Mouse (Mus musculus) embryonic facial prominence, embryonic 10.5 days (tissue): ENCODE measurements at regions not wholly inside any gene's neighbourhood (a gene's known extent, or its start where the extent isn't known, plus 50 kb on each side); places are given as distances from the start of the nearest gene placed in this dataset.

ENCODE experiments used
- DNase-seq: peaks from one replicate; pipeline ENCODE4 v3.0.0-alpha.2; 2017; ENCODE audit warnings: low spot score
- H3K27ac ChIP-seq: fragments of 300-500 bp; sonication (generic); replicated peaks from 2 replicates; pipeline ENCODE4 v1.5.1; 2016; ENCODE audit warnings: mild to moderate bottlenecking
- H3K27me3 ChIP-seq: fragments of 300-500 bp; sonication (generic); replicated peaks from 2 replicates; pipeline ENCODE4 v1.6.1; 2016; ENCODE audit warnings: low read depth, mild to moderate bottlenecking; ENCODE audit not compliant: poor library complexity, severe bottlenecking
- H3K36me3 ChIP-seq: fragments of 300-500 bp; sonication (generic); replicated peaks from 2 replicates; pipeline ENCODE4 v1.6.1; 2016; ENCODE audit warnings: mild to moderate bottlenecking, moderate library complexity
- H3K4me1 ChIP-seq: fragments of 300-500 bp; sonication (generic); 2 replicates; pipeline ENCODE4 v1.6.1; 2016
- H3K4me3 ChIP-seq: fragments of 300-500 bp; sonication (generic); 2 replicates; pipeline ENCODE4 v1.5.1; 2016; ENCODE audit warnings: mild to moderate bottlenecking, moderate library complexity
- H3K9me3 ChIP-seq: fragments of 300-500 bp; sonication (generic); 2 replicates; pipeline ENCODE4 v1.6.1; 2016; ENCODE audit warnings: mild to moderate bottlenecking
- WGBS: fragments of 180-500 bp; shearing (Covaris S2); methylation state at CpG from one replicate; pipeline ENCODE4 v1.1.7; 2016; 5-methylcytosine and 5-hydroxymethylcytosine counted together

DNA sequence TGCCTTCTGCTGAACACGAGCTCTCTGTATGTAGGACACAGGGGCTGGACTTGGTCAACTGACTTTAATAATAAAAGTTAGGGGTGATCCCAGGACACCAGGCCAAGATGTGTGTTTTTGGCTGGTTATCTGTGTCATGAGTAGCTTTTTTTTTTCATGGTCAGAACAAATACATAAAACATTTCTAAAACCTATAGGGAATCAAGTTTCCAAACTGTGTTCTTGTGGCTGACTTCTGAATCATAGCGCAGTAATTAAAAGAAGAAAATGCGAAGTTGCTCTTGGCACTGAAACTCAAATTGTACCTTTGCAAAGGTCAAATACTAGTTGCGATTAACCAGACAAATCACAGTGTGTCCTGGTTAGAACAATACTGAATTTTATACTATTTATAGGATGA is 189.5 kb upstream of the Maf start:
- H3K27me3 ChIP-seq: no peaks in the 10 kb centered on the region
- H3K9me3 ChIP-seq: no peaks in the 10 kb centered on the region
- no peaks in the 10 kb centered on the region for H3K36me3 ChIP-seq
- H3K4me3 ChIP-seq: no peak overlapping the region
- 89% methylated on average over 4 of the region's 4 CpGs for WGBS
- H3K4me1 ChIP-seq: no peaks in the 10 kb centered on the region
- no peak for DNase-seq
- no peak overlapping the region for H3K27ac ChIP-seq

DNA sequence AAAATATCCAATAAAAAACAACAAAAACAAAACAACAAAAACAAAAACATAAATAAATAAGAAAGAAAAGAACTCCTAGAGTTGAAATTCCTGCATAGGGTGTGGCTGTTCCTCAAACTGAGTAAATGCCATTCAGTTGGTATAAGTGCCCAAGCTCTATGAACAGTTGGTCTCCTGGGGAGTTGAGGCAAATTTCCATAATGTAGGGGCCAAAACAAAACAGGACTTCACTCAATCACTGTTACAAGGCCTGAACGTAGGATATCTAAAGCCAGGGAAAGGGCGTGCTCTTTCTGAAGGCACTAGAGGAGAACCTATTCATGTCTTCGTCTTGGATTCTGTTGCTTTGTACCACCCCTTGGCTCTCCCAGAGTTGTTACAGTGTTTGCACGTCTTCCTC is 188.5 kb upstream of the Maf start:
- H3K4me1 ChIP-seq: no peaks in the 10 kb centered on the region
- H3K4me3 ChIP-seq: no peak overlapping the region
- H3K36me3 ChIP-seq: no peaks in the 10 kb centered on the region
- no peaks in the 10 kb centered on the region for H3K9me3 ChIP-seq
- no peak overlapping the region for H3K27ac ChIP-seq
- no peak for DNase-seq
- no peaks in the 10 kb centered on the region for H3K27me3 ChIP-seq
- 83% methylated on average over 4 of the region's 4 CpGs for WGBS

GRCm38 (mm10) chr8:115888278-115888677 is 180.7 kb upstream of the Maf start:
- 81% methylated on average over 4 of the region's 4 CpGs for WGBS
- Histone ChIP-seq H3K4me1 (no peaks in the 10 kb centered on the region), H3K9me3 (no peaks in the 10 kb centered on the region), H3K27me3 (no peaks in the 10 kb centered on the region), H3K4me3 (no peak overlapping the region), H3K27ac (no peak overlapping the region), H3K36me3 (no peaks in the 10 kb centered on the region)
- DNase-seq: no peak

DNA sequence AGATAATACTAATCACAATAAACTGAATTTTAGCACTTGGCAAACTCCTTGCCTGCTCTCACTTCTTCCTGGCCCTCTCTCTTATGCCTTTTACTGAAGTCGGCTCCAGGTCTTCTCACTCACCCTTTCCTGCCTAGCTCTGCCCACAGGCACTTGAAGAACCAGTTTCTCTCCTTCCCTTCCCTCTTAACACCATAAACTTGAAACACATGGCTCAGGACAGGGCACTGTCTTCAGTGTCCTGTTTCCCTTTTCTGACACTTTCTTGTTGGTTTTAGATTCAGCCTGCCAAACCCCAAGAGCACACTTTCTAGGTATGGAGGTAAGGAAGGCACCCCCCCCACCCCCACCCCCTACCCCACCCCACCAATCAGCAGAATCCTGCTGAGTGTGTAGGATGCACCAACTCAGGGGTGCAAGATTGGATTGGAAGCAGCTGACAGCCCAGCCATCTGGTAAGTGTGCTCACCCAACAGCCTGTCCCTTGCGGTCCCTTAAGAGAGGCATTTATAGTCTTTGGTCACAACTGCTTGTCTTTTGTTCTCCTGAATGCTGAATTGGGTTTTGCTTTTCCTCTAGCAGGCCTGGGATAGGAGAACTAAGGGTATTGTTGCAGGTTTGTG is 177.6 kb upstream of the Maf start:
- Histone ChIP-seq H3K27ac (no peak overlapping the region), H3K4me1 (no peaks in the 10 kb centered on the region), H3K36me3 (no peaks in the 10 kb centered on the region), H3K27me3 (no peaks in the 10 kb centered on the region), H3K4me3 (no peak overlapping the region), H3K9me3 (no peaks in the 10 kb centered on the region)
- DNase-seq: no peak
- WGBS: 57% methylated on average over 2 of the region's 2 CpGs

DNA sequence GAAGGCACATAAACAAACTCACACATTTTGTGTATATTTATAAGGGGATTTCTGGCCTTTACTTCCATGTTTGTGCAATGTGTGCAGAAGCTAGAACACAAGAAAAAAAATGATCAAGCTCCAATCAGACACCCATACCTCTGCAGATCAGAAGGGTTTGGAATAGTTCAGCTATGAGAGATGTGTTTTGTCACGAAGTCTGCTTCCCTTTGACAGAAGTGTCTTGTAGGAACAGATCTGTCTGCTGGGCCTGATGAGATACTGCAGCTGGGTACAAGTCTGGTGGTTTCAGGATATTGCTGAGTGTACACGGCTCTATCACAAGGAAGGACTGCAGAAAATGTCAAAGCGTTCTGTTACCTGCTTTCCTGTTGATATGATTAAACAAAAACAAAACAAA is 176.2 kb upstream of the Maf start:
- no peak overlapping the region for H3K4me3 ChIP-seq
- no peaks in the 10 kb centered on the region for H3K4me1 ChIP-seq
- no peaks in the 10 kb centered on the region for H3K36me3 ChIP-seq
- H3K9me3 ChIP-seq: no peaks in the 10 kb centered on the region
- H3K27me3 ChIP-seq: no peaks in the 10 kb centered on the region
- DNase-seq: no peak
- H3K27ac ChIP-seq: no peak overlapping the region
- WGBS: 81% methylated on average over 3 of the region's 3 CpGs

GRCm38 (mm10) chr8:115881881-115882280 is 174.3 kb upstream of the Maf start:
- 89% methylated on average over 8 of the region's 8 CpGs for WGBS

DNA sequence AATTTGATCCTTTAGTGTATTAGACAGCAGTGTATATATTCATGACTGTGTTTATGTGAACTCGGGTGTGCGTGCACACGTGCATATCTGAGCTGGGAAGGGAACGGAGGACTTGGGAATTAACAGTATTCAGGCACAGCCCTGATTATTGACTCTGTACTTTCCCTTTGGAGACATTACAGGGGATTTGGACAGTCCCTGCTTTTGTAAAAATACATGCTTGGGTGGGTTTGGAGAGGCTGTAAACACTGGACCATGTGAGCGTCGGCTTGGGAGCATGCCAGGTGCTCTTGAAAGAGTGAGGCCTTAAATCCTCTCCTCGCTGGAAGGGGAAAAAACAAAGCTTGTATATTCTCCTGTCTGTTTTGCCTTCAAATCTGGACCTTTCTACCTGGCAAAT is 167.2 kb upstream of the Maf start:
- 80% methylated on average over 7 of the region's 7 CpGs for WGBS
- H3K36me3 ChIP-seq: no peaks in the 10 kb centered on the region
- H3K27me3 ChIP-seq: no peaks in the 10 kb centered on the region
- peaks cover 9% of the 10 kb centered on the region; the same call in 1 of the 2 replicates for H3K4me1 ChIP-seq
- H3K27ac ChIP-seq: no peak overlapping the region
- no peak for DNase-seq
- H3K4me3 ChIP-seq: no peak overlapping the region
- no peaks in the 10 kb centered on the region for H3K9me3 ChIP-seq

More at GRCm38 (mm10) chr8:115881881-115882280, 174.3 kb upstream of the Maf start:
- Histone ChIP-seq H3K27ac (no peak overlapping the region), H3K4me1 (no peaks in the 10 kb centered on the region), H3K9me3 (no peaks in the 10 kb centered on the region), H3K36me3 (no peaks in the 10 kb centered on the region), H3K4me3 (no peak overlapping the region), H3K27me3 (no peaks in the 10 kb centered on the region)
- no peak for DNase-seq

DNA sequence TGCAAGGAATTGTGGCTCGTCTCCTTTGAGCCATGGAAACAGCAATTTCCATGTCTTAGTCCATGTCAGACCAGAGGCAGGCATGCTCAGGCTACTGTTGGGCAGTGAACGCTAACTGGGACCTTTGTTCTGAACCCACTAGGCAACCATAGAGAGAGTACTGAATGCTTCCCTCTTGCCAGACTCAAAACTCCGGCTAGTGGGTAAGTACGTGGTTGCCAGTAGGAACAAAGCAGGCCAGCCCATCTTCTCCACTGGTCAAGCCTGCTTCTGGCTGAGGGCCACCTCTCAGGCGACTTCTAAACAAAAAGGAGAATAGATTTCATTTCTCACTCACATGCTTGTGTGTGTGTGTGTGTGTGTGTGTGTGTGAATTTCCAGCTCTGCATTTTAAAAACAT is 163.8 kb upstream of the Maf start:
- Histone ChIP-seq H3K27ac (no peak overlapping the region), H3K9me3 (no peaks in the 10 kb centered on the region), H3K27me3 (no peaks in the 10 kb centered on the region), H3K4me1 (peaks cover 9% of the 10 kb centered on the region; the same call in 1 of the 2 replicates), H3K36me3 (no peaks in the 10 kb centered on the region), H3K4me3 (no peak overlapping the region)
- WGBS: 71% methylated on average over 5 of the region's 5 CpGs
- DNase-seq: no peak

DNA sequence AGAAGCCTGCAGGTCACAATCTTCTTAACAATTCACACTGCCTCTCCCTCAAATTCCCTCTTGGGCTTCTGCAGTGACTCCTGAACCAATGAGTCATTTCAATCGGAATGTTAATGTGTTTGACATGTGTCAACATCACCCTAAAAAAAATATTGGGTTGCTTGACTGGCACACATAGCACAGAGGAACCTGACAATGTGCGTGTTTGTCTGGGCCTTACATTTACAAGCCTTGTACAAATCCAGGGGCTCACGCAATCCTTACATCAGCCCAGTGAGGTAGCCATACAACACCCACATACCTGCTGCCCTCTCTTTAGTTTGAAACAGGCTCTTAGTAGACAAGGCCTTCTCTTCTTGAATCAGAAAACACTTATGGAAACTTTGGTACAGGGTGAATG is 153.8 kb upstream of the Maf start:
- no peaks in the 10 kb centered on the region for H3K27me3 ChIP-seq
- peaks cover 8% of the 10 kb centered on the region for H3K4me1 ChIP-seq
- no peak for DNase-seq
- H3K36me3 ChIP-seq: no peaks in the 10 kb centered on the region
- no peak overlapping the region for H3K4me3 ChIP-seq
- no peaks in the 10 kb centered on the region for H3K9me3 ChIP-seq
- no peak overlapping the region for H3K27ac ChIP-seq
- WGBS: 85% methylated on average over 3 of the region's 3 CpGs

GRCm38 (mm10) chr8:115859406-115859805 is 151.8 kb upstream of the Maf start:
- 89% methylated on average over 8 of the region's 8 CpGs for WGBS
- H3K9me3 ChIP-seq: no peaks in the 10 kb centered on the region
- H3K4me3 ChIP-seq: no peak overlapping the region
- H3K4me1 ChIP-seq: peaks cover 8% of the 10 kb centered on the region
- DNase-seq: no peak
- no peak overlapping the region for H3K27ac ChIP-seq
- no peaks in the 10 kb centered on the region for H3K36me3 ChIP-seq
- no peaks in the 10 kb centered on the region for H3K27me3 ChIP-seq

DNA sequence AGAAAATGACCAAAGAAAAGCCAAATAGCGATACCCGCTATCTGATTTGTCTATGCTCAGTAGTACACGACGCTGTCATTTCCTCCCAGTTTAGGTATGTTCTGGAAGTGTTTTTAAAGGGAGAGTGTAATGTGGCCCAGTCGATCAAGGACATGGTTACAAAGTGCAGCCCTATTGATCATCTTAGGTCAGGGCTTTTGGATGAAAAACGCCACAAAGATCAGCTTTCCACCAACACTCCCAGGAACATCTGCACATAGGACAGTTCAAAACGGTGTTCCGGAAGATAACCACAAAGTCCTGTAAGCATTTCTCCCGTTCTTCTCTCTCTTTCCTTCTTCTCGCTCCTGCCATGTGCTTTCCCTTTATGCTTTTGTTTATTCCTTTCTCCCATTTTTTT is 149.2 kb upstream of the Maf start:
- no peak for DNase-seq
- Histone ChIP-seq H3K4me1 (no peaks in the 10 kb centered on the region), H3K27me3 (no peaks in the 10 kb centered on the region), H3K9me3 (no peaks in the 10 kb centered on the region), H3K27ac (no peak overlapping the region), H3K4me3 (no peak overlapping the region), H3K36me3 (no peaks in the 10 kb centered on the region)
- 90% methylated on average over 10 of the region's 10 CpGs for WGBS

- no peaks in the 10 kb centered on the region for H3K27me3 ChIP-seq
- WGBS: 87% methylated on average over 8 of the region's 8 CpGs
- no peak overlapping the region for H3K27ac ChIP-seq
- no peak for DNase-seq
- no peaks in the 10 kb centered on the region for H3K9me3 ChIP-seq
- no peaks in the 10 kb centered on the region for H3K36me3 ChIP-seq
- H3K4me3 ChIP-seq: no peak overlapping the region
- no peaks in the 10 kb centered on the region for H3K4me1 ChIP-seq
These were observed 148.5 kb upstream of the Maf start for GRCm38 (mm10) chr8:115855934-115856629.

DNA sequence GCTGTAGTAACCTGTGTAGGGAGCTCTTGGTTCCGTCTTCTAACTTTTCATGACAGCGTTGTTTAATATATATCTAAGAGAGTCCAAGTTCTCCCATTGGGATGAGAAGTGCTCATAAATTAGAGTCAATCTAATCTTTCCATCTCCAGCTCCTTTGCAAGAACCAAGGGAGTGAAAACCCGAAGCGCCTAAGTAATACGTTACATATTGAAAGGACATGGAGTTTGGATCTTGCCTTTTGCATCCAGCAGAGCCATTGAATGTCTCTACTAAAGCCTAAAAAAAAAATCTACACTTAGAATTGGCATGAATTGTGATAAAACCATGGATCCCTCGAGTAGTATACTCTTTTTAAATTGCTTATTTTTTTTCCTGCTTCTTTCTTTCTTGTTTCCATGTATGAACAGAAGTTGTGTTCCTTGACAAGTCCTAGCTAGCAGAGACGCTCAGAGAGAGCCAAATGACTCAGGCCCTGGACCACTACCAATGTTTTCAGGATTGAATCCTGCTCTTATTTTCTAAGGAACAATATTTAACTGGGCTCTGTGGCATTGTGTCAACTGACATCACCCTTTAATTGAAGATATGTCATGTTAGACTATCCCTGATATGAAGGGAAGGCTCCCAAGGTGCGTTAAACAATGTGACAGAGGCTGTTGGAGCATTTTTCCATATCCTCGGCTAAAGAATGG is 146.8 kb upstream of the Maf start:
- no peak for DNase-seq
- Histone ChIP-seq H3K9me3 (no peaks in the 10 kb centered on the region), H3K36me3 (no peaks in the 10 kb centered on the region), H3K27ac (no peak overlapping the region), H3K4me1 (no peaks in the 10 kb centered on the region), H3K27me3 (no peaks in the 10 kb centered on the region), H3K4me3 (no peak overlapping the region)
- WGBS: 89% methylated on average over 9 of the region's 9 CpGs
